Mouse (Mus musculus): ENCODE measurements around the gene Pou2f1. TPM values are rescaled to one million over a fixed set of nuclear protein-coding genes. Genes with fewer than 3 reads are reported as not detected.

Pou2f1 gene
- total RNA-seq (2021) = 10 to 100 TPM; 11.2 to 14.3 TPM
- long read RNA-seq, experiment 1, partial matches to known transcripts = 0 of 2 reads
- long read RNA-seq, experiment 1, other reads (novel, unspliced or antisense) = 2 of 2 reads
- long read RNA-seq, experiment 2, partial matches to known transcripts = 0 of 2 reads
- long read RNA-seq, experiment 2, other reads (novel, unspliced or antisense) = 2 of 2 reads

- DNase-seq = peak; percentile 97 to 98
Measured at GRCm38 (mm10) chr1:166002520-166003155, at the start of gene Pou2f1. Gene Pou2f1 (minus strand): TSS chr1:166002678.

DNA sequence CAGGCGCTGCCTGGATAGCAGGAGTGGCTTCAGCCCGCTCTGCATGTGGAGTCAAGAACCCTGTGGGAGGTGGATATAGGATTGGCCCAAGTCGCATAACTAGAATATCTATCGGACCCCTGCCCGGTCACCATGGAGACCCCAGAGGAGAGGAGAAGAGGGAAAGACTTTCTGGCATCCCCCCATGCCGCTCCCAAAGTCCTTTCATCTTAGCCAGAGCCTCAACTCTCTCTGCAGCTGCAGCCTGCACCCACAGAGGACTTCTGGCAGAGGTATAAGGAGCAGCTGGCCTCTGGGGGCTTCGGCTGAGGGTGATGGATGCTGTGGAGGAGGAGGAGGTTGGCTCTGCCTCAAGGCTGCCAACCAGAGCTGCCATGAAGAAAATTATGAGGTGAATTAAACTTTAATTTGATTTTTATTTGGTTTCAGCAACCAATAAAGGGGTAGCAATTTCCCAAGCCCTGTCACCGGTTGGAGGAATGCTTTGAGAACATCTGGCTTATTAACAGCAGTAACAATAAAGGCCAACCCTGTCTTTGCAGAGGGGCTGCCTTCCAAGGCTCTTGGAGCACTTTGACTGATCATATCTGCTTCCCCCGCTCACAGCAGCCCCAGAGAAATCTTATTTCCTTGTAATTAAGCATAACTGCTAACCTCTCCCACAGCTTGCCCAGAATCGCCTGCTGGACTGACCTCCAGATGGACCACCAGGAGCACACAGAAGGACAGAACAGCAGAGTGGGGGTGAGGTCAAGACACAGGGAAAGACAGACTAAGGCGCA, 46.8 kb upstream of the Pou2f1 start:
- no peak for DNase-seq

DNA sequence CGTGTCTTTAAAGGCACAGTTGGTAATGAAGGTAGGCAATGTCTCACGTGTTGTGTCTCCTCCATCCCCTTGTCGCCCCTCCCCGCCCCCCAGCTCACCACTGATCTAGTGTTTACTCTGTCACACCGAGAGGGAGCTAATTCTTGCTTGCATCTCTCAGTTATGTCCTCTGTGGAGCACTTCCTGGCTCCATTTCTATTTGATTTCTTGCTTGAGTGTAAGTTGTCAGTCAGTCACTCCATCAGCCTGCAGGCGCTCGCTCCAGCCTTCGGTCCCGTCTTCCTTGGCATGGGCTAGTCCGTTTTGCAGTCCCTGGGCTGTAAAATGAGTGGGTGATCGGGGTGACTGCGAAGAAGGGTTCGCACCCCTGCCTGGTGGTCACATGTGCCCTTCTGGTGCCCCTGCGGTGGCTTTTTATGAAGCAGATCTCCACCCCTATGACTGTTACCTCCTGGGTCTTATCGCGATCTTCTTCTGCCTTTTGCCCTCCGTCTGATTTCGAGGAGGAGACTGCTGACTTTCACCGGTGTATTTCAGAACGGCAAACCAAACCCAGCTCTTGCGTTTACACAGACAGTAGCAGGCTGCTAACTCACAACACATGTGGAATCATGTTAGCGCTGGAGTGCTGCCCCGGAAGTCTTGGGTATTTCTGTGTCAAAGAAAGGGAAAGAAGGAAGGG, 45.9 kb upstream of the Pou2f1 start:
- peak in 1 of 2 experiments; percentile 12 for DNase-seq

GRCm38 (mm10) chr1:166047505-166048170, 45.2 kb upstream of the Pou2f1 start:
- DNase-seq = no peak

DNA sequence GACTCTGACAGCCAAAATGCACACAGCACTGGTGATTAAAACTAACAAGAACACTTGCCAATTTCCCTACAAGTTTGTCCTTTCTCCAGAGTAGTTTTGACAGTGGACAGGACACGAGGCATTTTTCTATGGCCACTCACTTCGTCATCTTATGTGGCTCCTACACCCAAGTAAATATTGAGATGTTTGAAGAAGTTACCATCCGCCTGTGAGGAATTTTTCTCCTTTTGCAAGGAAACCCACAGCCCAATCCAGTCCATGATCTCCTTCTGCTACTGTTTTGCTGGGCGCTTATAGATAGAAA, 43.4 kb upstream of the Pou2f1 start:
- DNase-seq = no peak

- DNase-seq = no peak
Measured at GRCm38 (mm10) chr1:166045060-166045893, 42.8 kb upstream of the Pou2f1 start.

DNA sequence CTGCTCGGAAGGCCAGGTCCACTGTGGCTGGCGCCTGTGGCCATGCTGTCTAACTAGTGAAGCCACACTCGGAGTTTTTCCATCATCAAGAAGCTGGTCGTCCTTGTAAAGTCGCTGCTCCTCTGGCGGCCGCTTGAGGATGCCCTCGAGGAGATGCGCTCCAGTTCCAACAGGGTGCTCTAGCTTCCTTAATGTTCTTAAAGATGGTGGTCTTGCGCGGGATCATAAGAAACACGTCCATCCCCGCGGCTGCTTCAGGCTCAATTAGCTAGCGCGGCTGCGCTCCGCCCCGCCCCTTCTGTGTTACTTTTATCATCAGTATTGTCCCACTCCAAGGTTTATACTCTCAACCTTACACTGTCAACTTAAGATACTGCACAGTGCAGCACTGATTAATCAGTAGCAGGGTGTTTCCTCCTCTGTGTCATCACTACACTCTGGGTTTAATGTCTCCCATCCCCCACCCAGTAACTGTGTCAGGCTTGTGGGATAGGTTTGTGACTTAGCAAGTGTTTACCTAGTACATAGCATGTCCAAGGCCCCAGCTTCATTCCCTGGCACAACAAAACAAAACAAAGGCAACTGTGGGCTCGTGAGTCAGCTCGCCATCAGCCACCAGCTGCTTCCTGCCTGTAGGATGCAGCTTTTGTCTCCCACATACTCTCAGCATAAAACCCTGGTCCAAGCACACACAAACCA, 41.1 kb upstream of the Pou2f1 start:
- DNase-seq = no peak

DNA sequence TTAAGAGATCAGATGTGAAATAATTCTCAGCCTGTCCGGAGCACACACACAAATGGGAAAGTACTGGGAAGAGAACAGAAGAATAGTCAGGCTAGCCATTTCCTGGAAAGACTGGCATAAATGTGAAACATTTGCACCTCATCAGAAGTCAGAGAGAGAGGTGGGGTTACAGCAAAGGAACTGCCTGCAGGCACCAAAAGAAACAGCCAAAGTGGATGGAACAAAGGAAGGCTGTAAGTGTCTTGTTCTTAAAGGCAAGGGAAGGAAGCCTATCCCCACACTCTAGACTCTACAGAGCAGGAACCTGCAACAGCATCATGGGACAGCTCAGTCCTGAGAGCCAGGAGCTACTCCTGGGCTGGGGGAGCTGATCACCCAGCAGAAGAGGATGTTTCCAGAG, 39.0 kb upstream of the Pou2f1 start:
- no peak for DNase-seq

- no peak for DNase-seq
Measured at GRCm38 (mm10) chr1:166038731-166039332, 36.4 kb upstream of the Pou2f1 start.

DNA sequence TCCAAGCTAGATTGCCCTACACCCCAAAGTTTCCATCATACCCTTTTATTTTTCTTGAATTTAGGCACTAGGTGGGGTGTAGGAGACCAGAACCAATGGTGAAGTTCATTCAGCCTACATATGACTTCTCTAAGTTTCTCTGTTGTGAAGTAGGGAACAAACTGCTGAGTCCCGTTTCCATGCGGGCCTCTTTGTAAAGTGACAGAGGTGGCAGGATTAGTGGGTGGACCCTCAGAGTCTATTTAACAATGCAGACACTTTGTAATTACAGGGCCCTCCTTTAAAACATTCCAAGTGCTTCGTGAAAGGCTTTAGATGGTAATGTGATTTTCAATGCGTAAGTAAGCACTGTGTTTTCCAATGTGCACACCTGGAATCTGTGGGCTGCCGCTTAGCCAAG, 32.6 kb upstream of the Pou2f1 start:
- DNase-seq = no peak

- DNase-seq = no peak
Measured at GRCm38 (mm10) chr1:166031673-166032547, 29.4 kb upstream of the Pou2f1 start.

- DNase-seq = no peak
Measured at GRCm38 (mm10) chr1:166023981-166024380, 21.5 kb upstream of the Pou2f1 start.

GRCm38 (mm10) chr1:166017203-166017602, 14.7 kb upstream of the Pou2f1 start:
- no peak for DNase-seq

DNA sequence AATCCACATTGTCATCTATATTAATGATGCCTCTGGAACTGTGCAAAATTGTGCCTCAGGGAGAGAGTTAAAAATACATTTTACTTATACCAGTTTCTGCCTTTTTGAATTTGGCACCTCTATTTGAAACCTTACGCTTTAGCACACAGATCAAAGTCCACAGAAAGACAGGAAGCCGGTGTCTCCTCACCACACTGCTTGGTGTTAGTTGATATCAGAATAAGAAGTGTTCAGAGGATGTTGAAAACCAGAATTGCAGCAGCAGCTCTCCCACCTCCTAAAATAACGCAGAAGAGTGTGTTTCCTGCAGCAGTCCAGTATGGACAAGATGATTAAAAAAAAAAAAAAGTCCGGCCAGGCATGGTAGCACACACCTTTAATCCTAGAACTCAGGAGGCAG, 13.8 kb upstream of the Pou2f1 start:
- no peak for DNase-seq

DNA sequence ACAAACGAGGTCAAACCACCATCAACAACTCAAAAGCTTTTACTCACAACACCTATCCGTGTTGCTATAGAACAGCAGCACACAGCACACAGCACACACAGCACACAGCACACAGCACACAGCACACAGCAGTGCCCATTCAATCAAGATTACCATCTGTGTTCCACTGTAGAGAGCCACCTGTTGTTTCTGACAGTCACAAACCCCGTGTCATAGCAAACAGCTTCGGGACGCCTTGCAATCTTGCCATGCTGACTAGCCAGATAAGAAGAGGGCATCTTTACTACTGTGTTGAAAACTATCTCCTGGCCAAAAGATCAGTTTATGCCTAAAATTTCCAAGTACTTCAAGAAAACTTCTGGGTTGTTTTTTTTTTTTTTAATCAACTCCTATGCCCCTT, 12.1 kb upstream of the Pou2f1 start:
- no peak for DNase-seq

- DNase-seq = no peak
Measured at GRCm38 (mm10) chr1:166010106-166010505, 7.6 kb upstream of the Pou2f1 start.

GRCm38 (mm10) chr1:166008634-166009350, 6.3 kb upstream of the Pou2f1 start:
- no peak for DNase-seq

GRCm38 (mm10) chr1:166007026-166007425, 4.5 kb upstream of the Pou2f1 start:
- no peak for DNase-seq

Data from adrenal gland, postnatal 36 days (tissue).